Mouse (Mus musculus) small intestine, adult 2 months (tissue): Measurements from ENCODE around the gene Wdr61. TPM values are rescaled to one million over a fixed set of nuclear protein-coding genes. Genes with fewer than 3 reads are reported as not detected.

Source experiments
- H3K27ac ChIP-seq: fragments of 200-500 bp; 2 replicates; pipeline ENCODE4 v1.5.1; 2012; ENCODE audit warnings: low read depth, low read length, control low read depth, inconsistent platforms; ENCODE audit not compliant: insufficient read depth
- H3K27me3 ChIP-seq: fragments of 200-500 bp; 2 replicates; pipeline ENCODE4 v1.6.1; 2012; ENCODE audit warnings: mild to moderate bottlenecking, moderate library complexity, low read length, inconsistent platforms; ENCODE audit not compliant: control insufficient read depth, insufficient read depth
- H3K36me3 ChIP-seq: fragments of 200-500 bp; 2 replicates; pipeline ENCODE4 v1.6.1; 2012; ENCODE audit warnings: mild to moderate bottlenecking, low read length, control low read depth, inconsistent platforms; ENCODE audit not compliant: control insufficient read depth, insufficient read depth
- H3K4me1 ChIP-seq: fragments of 200-500 bp; 2 replicates; pipeline ENCODE4 v1.6.1; 2012; ENCODE audit warnings: low read length, inconsistent platforms, mixed read lengths; ENCODE audit not compliant: control insufficient read depth, insufficient read depth, insufficient read length
- H3K4me3 ChIP-seq: fragments of 200-500 bp; 2 replicates; pipeline ENCODE4 v1.5.1; 2012; ENCODE audit warnings: low read depth, mild to moderate bottlenecking, control low read depth, inconsistent platforms, low read length, moderate library complexity
- CTCF ChIP-seq: fragments of 200-500 bp; IDR thresholded peaks from 2 replicates; pipeline ENCODE4 v1.5.1; 2012; ENCODE audit warnings: low read depth, mild to moderate bottlenecking, control low read depth, inconsistent platforms, low read length, moderate library complexity, mixed read lengths; ENCODE audit not compliant: insufficient replicate concordance, insufficient read length; ENCODE audit errors: extremely low read depth
- POLR2A ChIP-seq: fragments of 200-500 bp; IDR thresholded peaks from 2 replicates; pipeline ENCODE4 v1.6.1; 2012; ENCODE audit warnings: low read depth, mild to moderate bottlenecking, control low read depth, inconsistent platforms, low read length, moderate library complexity
- WGBS: fragments of 180-500 bp; shearing (Covaris S2); methylation state at CpG from one replicate; pipeline ENCODE4 v1.1.7; 2018; 5-methylcytosine and 5-hydroxymethylcytosine counted together
- polyA plus RNA-seq: library from polyadenylated mRNA; depleted of rRNA; stranded (reverse); fragments of >200 nt; gene quantifications from 2 replicates; pipeline ENCODE4 v1.2.3, GENCODE M21; 2012

The Wdr61 gene
- polyA plus RNA-seq, 1 experiment, result 11.9 TPM

GRCm38 (mm10) chr9:54750215-54750981 lies 16.1 kb upstream of the Wdr61 start:
- Histone ChIP-seq H3K4me1 (no peaks in the 10 kb centered on the region), H3K27me3 (no peaks in the 10 kb centered on the region), H3K4me3 (no peak overlapping the region), H3K27ac (no peak overlapping the region), H3K36me3 (no peaks in the 10 kb centered on the region)
- WGBS, result 80% methylated on average over 7 of the region's 7 CpGs
- no peak for TF ChIP-seq POLR2A
- TF ChIP-seq CTCF, result no peak

GRCm38 (mm10) chr9:54745740-54746370 lies 11.5 kb upstream of the Wdr61 start:
- 69% methylated on average over 13 of the region's 13 CpGs for WGBS
- H3K36me3 ChIP-seq, result no peaks in the 10 kb centered on the region
- peaks cover 3% of the 10 kb centered on the region; the same call in 1 of the 2 replicates for H3K4me1 ChIP-seq
- no peak overlapping the region for H3K27ac ChIP-seq
- TF ChIP-seq POLR2A, result no peak
- TF ChIP-seq CTCF, result no peak
- no peaks in the 10 kb centered on the region for H3K27me3 ChIP-seq
- no peak overlapping the region for H3K4me3 ChIP-seq

DNA sequence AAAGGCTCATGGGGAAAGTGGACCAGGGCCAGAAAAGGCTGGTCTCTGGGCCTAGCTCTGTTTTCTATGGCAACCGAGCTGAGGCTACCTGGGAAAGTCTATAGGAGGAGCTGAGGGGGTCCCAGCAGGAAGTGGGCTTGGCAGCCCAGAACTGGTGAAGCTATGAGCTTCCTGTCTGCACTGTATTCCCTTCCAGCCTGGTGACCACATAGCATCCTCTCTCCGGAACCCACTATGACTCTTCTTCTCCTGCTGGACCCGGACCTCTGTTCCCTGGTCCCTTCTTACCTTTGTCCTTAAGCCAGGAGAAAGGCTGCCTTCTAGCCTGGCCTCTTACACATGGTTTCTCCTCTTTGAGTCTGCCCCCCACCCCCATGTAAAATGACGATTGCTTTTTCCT lies 9.6 kb upstream of the Wdr61 start:
- H3K4me1 ChIP-seq, result peaks cover 3% of the 10 kb centered on the region; the same call in 1 of the 2 replicates
- no peak for TF ChIP-seq POLR2A
- no peak for TF ChIP-seq CTCF
- WGBS, result 68% methylated on average over 4 of the region's 4 CpGs
- no peaks in the 10 kb centered on the region for H3K27me3 ChIP-seq
- no peak overlapping the region for H3K27ac ChIP-seq
- H3K36me3 ChIP-seq, result no peaks in the 10 kb centered on the region
- no peak overlapping the region for H3K4me3 ChIP-seq

GRCm38 (mm10) chr9:54738376-54738775 lies 4.1 kb upstream of the Wdr61 start:
- peaks cover 3% of the 10 kb centered on the region; the same call in 1 of the 2 replicates for H3K4me1 ChIP-seq
- no peaks in the 10 kb centered on the region for H3K27me3 ChIP-seq
- no peaks in the 10 kb centered on the region for H3K36me3 ChIP-seq
- 35% methylated on average over 3 of the region's 3 CpGs for WGBS
- H3K27ac ChIP-seq, result no peak overlapping the region
- H3K4me3 ChIP-seq, result no peak overlapping the region
- no peak for TF ChIP-seq POLR2A
- TF ChIP-seq CTCF, result peak; percentile 35; the same call in 1 of the 2 replicates

DNA sequence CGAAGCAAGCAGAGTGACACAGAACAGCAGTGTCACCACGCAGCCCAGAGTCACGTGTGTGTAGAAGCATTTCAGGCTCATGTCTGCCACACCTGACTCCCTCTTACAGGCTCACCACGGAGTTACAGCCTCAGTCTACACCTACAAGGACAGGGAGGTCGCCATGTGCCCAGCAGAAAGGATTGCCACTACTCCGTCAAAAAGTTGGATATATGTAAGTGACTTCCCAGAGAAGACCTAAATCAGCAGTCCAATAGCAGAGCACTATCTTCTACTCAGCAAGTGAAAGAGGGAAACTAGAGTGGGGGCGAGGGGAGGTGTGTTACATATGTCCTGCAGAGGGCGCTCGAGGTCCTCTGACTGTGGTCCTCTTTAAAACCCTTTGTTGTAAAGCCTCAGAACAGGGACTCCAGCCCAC lies 2.0 kb upstream of the Wdr61 start:
- H3K4me1 ChIP-seq, result no peaks in the 10 kb centered on the region; the same call in 1 of the 2 replicates
- 14% methylated on average over 9 of the region's 9 CpGs for WGBS
- no peaks in the 10 kb centered on the region for H3K27me3 ChIP-seq
- no peak overlapping the region for H3K27ac ChIP-seq
- no peaks in the 10 kb centered on the region; the same call in 1 of the 2 replicates for H3K36me3 ChIP-seq
- no peak for TF ChIP-seq POLR2A
- peak; percentile 77; the same call in 1 of the 2 replicates for TF ChIP-seq CTCF
- H3K4me3 ChIP-seq, result no peak overlapping the region

DNA sequence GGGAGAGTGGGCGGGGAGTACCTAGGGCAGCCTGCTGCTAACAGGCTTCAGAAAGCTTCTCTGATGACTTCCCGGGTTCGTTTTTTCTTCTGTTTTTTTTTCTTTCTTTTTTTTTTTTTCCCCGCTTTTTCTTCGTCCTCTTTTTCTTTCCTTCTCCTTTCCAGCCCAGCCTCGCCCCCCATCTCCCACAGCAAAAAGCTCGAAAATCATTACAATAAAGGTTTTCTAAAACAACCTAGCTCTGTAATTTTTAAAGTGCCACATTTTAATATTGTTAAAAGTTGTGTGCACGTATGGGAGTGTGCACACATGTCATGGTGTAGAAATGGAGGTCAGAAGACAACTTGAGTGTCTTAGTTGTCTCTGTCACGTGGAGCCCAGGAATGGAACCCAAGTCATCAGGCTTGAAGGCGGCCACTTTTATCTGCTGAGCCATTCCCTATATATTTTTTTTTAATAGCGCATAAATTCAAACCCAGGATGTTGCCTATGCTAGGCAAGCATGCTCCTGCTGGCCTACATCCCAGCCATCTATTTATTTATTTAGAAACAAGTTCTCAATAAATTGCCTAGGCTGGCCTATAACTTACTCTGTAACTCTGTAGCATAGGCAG lies 427 bp upstream of the Wdr61 start:
- H3K36me3 ChIP-seq, result peaks cover 1% of the 10 kb centered on the region
- no peak overlapping the region for H3K27ac ChIP-seq
- 20% methylated on average over 11 of the region's 11 CpGs for WGBS
- H3K4me3 ChIP-seq, result peak overlapping the region; percentile 99
- H3K4me1 ChIP-seq, result no peaks in the 10 kb centered on the region; the same call in 1 of the 2 replicates
- no peaks in the 10 kb centered on the region for H3K27me3 ChIP-seq
- TF ChIP-seq POLR2A (no peak), CTCF (no peak)

DNA sequence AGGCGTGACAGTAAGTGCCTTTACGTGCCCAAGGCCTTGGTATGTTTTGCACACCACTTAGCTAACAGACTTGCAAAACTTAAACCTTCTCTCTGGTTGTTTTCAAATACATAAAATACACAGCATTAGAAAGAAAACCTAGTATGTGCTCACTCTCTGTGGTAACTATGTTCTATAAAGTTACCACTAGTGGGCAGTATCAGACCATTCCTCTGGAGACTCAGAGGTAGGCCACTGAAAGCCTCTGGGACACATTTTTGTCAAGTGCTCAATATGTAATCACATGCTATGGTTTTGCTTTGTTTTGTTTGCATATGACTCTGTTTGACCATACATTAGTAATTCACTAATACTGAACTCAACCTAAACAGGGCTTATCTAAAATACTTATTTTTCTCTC lies 2.2 kb downstream of the Wdr61 start:
- Histone ChIP-seq H3K27ac (no peak overlapping the region), H3K4me1 (no peaks in the 10 kb centered on the region; the same call in 1 of the 2 replicates), H3K4me3 (no peak overlapping the region), H3K27me3 (no peaks in the 10 kb centered on the region), H3K36me3 (peaks cover 18% of the 10 kb centered on the region)
- no peak for TF ChIP-seq POLR2A
- TF ChIP-seq CTCF, result no peak
- WGBS, result 90% methylated on average over 2 of the region's 2 CpGs
